36 mouse cellular contexts compared by ENCODE assay signal in genomic region chr6:137382546-137382945, GRCm38 (mm10).
DNase-seq lines count a peak whose midpoint lies in the region; ATAC-seq lines count a peak whose summit lies in the region.
"Had no signal": no experiment of that assay in that cellular context is flagged by ENCODE, and none has a peak within 500 bp of the region (broad histone marks: within the 10 kb centered on the region; RNA-seq: fewer than 3 reads in every experiment).

No protein-coding gene starts in this region.

- H3K4me3 ChIP-seq in kidney, embryonic 14.5 days (ENCODE audit: low read length) = no peak overlapping the region
- H3K4me3 ChIP-seq in midbrain, embryonic 16.5 days (ENCODE audit: low read depth, low read length) = no peak overlapping the region
- H3K4me3 ChIP-seq: embryonic facial prominence, embryonic 12.5 days; forebrain, embryonic 10.5 days; gastrocnemius, adult 2 months; heart, embryonic 13.5 days; layer of hippocampus, adult 2 months; myocyte; neural tube, embryonic 12.5 days had no signal

- H3K4me1 ChIP-seq in kidney, embryonic 14.5 days (ENCODE audit: control insufficient read depth, insufficient read depth, low read length) = 0 out of 2 replicates have a peak, but pooled peaks cover 3% of the 10 kb centered on the region
- no peaks in the 10 kb centered on the region for H3K4me1 ChIP-seq in midbrain, embryonic 16.5 days (ENCODE audit: control insufficient read depth, insufficient read depth, low read length)
- H3K4me1 ChIP-seq: embryonic facial prominence, embryonic 12.5 days; heart, embryonic 13.5 days; neural tube, embryonic 12.5 days had no signal

- H3K9me3 ChIP-seq in kidney, embryonic 14.5 days (ENCODE audit: control insufficient read depth, low read length) = no peaks in the 10 kb centered on the region
- no peaks in the 10 kb centered on the region for H3K9me3 ChIP-seq in midbrain, embryonic 16.5 days (replicated peaks; ENCODE audit: control insufficient read depth, low read length, poor library complexity, severe bottlenecking)
- H3K9me3 ChIP-seq: embryonic facial prominence, embryonic 12.5 days had no signal

- H3K9ac ChIP-seq in kidney, embryonic 14.5 days (ENCODE audit: low read depth, low read length) = no peak overlapping the region
- H3K9ac ChIP-seq in midbrain, embryonic 16.5 days (ENCODE audit: low read depth, low read length) = no peak overlapping the region
- H3K9ac ChIP-seq: embryonic facial prominence, embryonic 12.5 days; hindbrain, embryonic 14.5 days; liver, embryonic 14.5 days; neural tube, embryonic 12.5 days had no signal

- intact Hi-C loops in heart, postnatal 10 days (cut with DNase I) = no loop called here

- no peaks in the 10 kb centered on the region for H3K36me3 ChIP-seq in kidney, embryonic 14.5 days (ENCODE audit: control insufficient read depth, insufficient read depth, low read length)
- peaks cover 5% of the 10 kb centered on the region for H3K36me3 ChIP-seq in midbrain, embryonic 16.5 days (ENCODE audit: control insufficient read depth, insufficient read depth, low read length)
- H3K36me3 ChIP-seq: embryonic facial prominence, embryonic 12.5 days; forebrain, embryonic 10.5 days; G1E; heart, embryonic 13.5 days had no signal

- no peak overlapping the region for H3K4me2 ChIP-seq in kidney, embryonic 14.5 days (replicated peaks; ENCODE audit: low read depth, low read length)
- H3K4me2 ChIP-seq in midbrain, embryonic 16.5 days (ENCODE audit: low read length) = no peak overlapping the region
- H3K4me2 ChIP-seq: embryonic facial prominence, embryonic 12.5 days; heart, embryonic 13.5 days; hindbrain, embryonic 14.5 days; neural tube, embryonic 12.5 days had no signal

- peak; percentile 55; the same call in 1 of the 2 replicates for ATAC-seq in kidney, embryonic 14.5 days (ENCODE audit: low FRiP score, low TSS enrichment)
- peak; percentile 58; the same call in 1 of the 2 replicates for ATAC-seq in midbrain, embryonic 16.5 days
- ATAC-seq: forebrain, embryonic 16.5 days; Patski had no signal

- no peaks in the 10 kb centered on the region for H3K27me3 ChIP-seq in kidney, embryonic 14.5 days (ENCODE audit: control insufficient read depth, insufficient read depth, low read length)
- no peaks in the 10 kb centered on the region for H3K27me3 ChIP-seq in midbrain, embryonic 16.5 days (ENCODE audit: control insufficient read depth, insufficient read depth, low read depth, low read length)
- H3K27me3 ChIP-seq: embryonic facial prominence, embryonic 12.5 days; heart, embryonic 13.5 days; neural tube, embryonic 12.5 days had no signal

- WGBS in kidney, embryonic 14.5 days = 33% methylated on average over 9 of the region's 9 CpGs
- 43% methylated on average over 9 of the region's 9 CpGs for WGBS in midbrain, embryonic 16.5 days

- peak; percentile 74 for DNase-seq in heart, adult 11 months
- DNase-seq in heart, postnatal 10 days = no peak
- DNase-seq in kidney, adult 8-10 months = no peak
- peak; percentile 20 for DNase-seq in mesoderm, embryonic 11.5 days (ENCODE audit: low read depth, low spot score)
- DNase-seq in ovary, postnatal 14 days (ENCODE audit: low spot score) = no peak
- DNase-seq in right cerebral cortex, adult 2 months (ENCODE audit: low spot score in 2 of 2) = no peak
- DNase-seq: adrenal gland, postnatal 10 days; cerebellum, adult 11 months; cerebellum, adult 9-10 months; cerebellum, postnatal 36 days; gastrocnemius, adult 2 months; heart, postnatal 14 days; kidney, adult 18-20 months; layer of hippocampus, postnatal 36 days; liver; lung, adult 2 months; lung, postnatal 10 days; right cerebral cortex, adult 18-20 months; right cerebral cortex, postnatal 4 days; thymus, adult 18-20 months; thymus, postnatal 25 days had no signal

- no peak overlapping the region for H3K27ac ChIP-seq in kidney, embryonic 14.5 days (ENCODE audit: low read depth, low read length)
- H3K27ac ChIP-seq in midbrain, embryonic 16.5 days (ENCODE audit: low read length) = 0 out of 2 replicates have a peak overlapping the region, but pooled peaks have one; percentile 10
- H3K27ac ChIP-seq: embryonic facial prominence, embryonic 12.5 days; forebrain, embryonic 10.5 days; gastrocnemius, adult 2 months; heart, embryonic 13.5 days; hindbrain, embryonic 14.5 days; layer of hippocampus, adult 2 months; liver, embryonic 14.5 days; macrophage; neural tube, embryonic 12.5 days; stomach, postnatal 0 days had no signal

Comparison
In these comparisons a context has a peak if more than half of its experiments do, and no peak if none do; other contexts are left out.
1. DNase-seq: peak in heart, adult 11 months (single experiment) and mesoderm, embryonic 11.5 days (single experiment); none in heart, postnatal 10 days (0 of 2), kidney, adult 8-10 months (0 of 2), ovary, postnatal 14 days (single experiment) and right cerebral cortex, adult 2 months (0 of 2).